Mouse (Mus musculus): ENCODE results near the gene Gm11239.
"Not testable (repeated sequence)": the region's sequence is repeated elsewhere in the genome, so short reads cannot be mapped to it uniquely, and the experiment has no call there.

The Gm11239 gene

DNA sequence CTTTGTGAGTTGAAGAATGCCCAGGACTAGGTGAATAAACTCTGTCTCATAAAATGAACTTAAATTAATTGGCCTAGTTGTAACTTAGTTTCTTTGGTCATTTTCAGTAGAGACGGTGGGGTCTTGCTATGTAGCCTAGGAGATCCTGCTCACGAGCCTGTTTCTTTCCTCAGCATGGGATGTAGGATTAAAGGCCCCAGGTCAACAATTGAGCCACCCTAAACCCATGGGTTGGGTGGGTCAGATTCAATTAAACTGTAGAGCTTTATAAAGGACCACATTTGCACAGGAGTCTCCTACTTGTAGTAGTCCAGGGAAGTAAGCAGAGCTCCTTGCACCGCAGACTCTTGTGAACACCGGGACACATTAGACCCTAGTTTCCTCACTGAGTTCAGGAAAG is at the start of gene Gm11239:
Gene Gm11239 (plus strand): TSS at position 301 of the 400 bp plus-strand sequence.
- DNase-seq (ENCODE audit: low spot score in 2 of 2): not testable (repeated sequence)

- DNase-seq (ENCODE audit: low spot score in 2 of 2): not testable (repeated sequence)
Measured at GRCm38 (mm10) chr4:73622684-73623083, 45.5 kb upstream of the Gm11239 start, which contains the start of gene Gm11237. Gene Gm11237 (plus strand): TSS chr4:73622984.

- DNase-seq (ENCODE audit: low spot score in 2 of 2): not testable (repeated sequence)
Measured at GRCm38 (mm10) chr4:73637821-73638220, 30.3 kb upstream of the Gm11239 start, which contains the start of gene Gm11236. Gene Gm11236 (plus strand): TSS chr4:73638121.

DNA sequence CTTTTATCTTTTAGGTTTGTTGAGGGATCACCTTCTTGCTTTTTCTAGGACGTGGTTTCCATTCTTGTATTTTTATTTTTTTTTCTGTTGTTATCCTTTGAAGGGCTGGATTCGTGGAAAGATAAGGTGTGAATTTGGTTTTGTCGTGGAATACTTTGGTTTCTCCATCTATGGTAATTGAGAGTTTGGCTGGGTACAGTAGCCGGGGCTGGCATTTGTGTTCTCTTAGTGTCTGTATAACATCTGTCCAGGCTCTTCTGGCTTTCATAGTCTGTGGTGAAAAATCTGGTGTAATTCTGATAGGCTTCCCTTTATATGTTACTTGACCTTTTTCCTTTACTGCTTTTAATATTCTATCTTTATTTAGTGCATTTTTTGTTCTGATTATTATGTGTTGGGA is 6.3 kb upstream of the Gm11239 start:
- not testable (repeated sequence) for DNase-seq (ENCODE audit: low spot score in 2 of 2)

DNA sequence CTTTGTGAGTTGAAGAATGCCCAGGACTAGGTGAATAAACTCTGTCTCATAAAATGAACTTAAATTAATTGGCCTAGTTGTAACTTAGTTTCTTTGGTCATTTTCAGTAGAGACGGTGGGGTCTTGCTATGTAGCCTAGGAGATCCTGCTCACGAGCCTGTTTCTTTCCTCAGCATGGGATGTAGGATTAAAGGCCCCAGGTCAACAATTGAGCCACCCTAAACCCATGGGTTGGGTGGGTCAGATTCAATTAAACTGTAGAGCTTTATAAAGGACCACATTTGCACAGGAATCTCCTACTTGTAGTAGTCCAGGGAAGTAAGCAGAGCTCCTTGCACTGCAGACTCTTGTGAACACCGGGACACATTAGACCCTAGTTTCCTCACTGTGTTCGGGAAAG is 15.1 kb downstream of the Gm11239 start, which contains the start of gene Gm428:
Gene Gm428 (plus strand): TSS at position 301 of the 400 bp plus-strand sequence.
- not testable (repeated sequence) for DNase-seq (ENCODE audit: low spot score in 2 of 2)

GRCm38 (mm10) chr4:73718761-73719160 is 50.6 kb downstream of the Gm11239 start:
- DNase-seq (ENCODE audit: low spot score in 2 of 2): no peak

- no peak for DNase-seq (ENCODE audit: low spot score in 2 of 2)
Measured at GRCm38 (mm10) chr4:73719819-73720218, 51.7 kb downstream of the Gm11239 start.

All from urinary bladder, postnatal 36 days (tissue).